28 mouse cellular contexts compared by ENCODE assay signal in genomic region chr11:107738418-107739099, GRCm38 (mm10). TPM values are rescaled to one million over a fixed set of nuclear protein-coding genes. Genes with fewer than 3 reads are reported as not detected.
A peak's percentile ranks its signal among the peaks of the same experiment; 100 is the strongest.
DNase-seq lines count a peak whose midpoint lies in the region; ATAC-seq and TF ChIP-seq lines count a peak whose summit lies in the region.
"Had no signal": no experiment of that assay in that cellular context is flagged by ENCODE, and none has a peak within 500 bp of the region (broad histone marks: within the 10 kb centered on the region; RNA-seq: fewer than 3 reads in every experiment).

No protein-coding gene starts in this region.

- no peak for TF ChIP-seq CTCF in kidney, postnatal 0 days (IDR thresholded peaks at IDR 0.05; ENCODE audit: low read depth)
- no peak for TF ChIP-seq CTCF in ES-Bruce4 (IDR thresholded peaks at IDR 0.05; ENCODE audit: low read depth, low read length)
- no peak for TF ChIP-seq CTCF in heart, adult 2 months (IDR thresholded peaks at IDR 0.05)

- no peak for TF ChIP-seq EP300 in ES-Bruce4 (IDR thresholded peaks at IDR 0.05; ENCODE audit: insufficient read depth, low read depth, low read length)
- no peak for TF ChIP-seq EP300 in heart, adult 2 months (IDR thresholded peaks at IDR 0.05; ENCODE audit: insufficient read depth, low read depth, low read length)

- no peak overlapping the region for H3K4me2 ChIP-seq in hindbrain, embryonic 13.5 days
- no peak overlapping the region for H3K4me2 ChIP-seq in kidney, postnatal 0 days (ENCODE audit: low read length)
- H3K4me2 ChIP-seq: embryonic facial prominence, embryonic 12.5 days; forebrain, embryonic 12.5 days; heart, embryonic 13.5 days; liver, embryonic 15.5 days; neural tube, embryonic 15.5 days had no signal

- ATAC-seq in hindbrain, embryonic 13.5 days (ENCODE audit: low FRiP score): no peak
- ATAC-seq in kidney, postnatal 0 days (replicated peaks; ENCODE audit: low FRiP score, low read depth): peak; percentile 47; the same call in 1 of the 2 replicates
- ATAC-seq in megakaryocyte-erythroid progenitor cell, adult 5-6 weeks (replicated peaks; ENCODE audit: low FRiP score, low TSS enrichment, poor library complexity, severe bottlenecking): no peak
- ATAC-seq: intestine, postnatal 0 days; midbrain, embryonic 16.5 days had no signal

- no peak for DNase-seq in hindbrain, embryonic 10.5 days (ENCODE audit: low spot score)
- DNase-seq in kidney, postnatal 0 days (ENCODE audit: low spot score): peak; percentile 26
- no peak for DNase-seq in kidney, postnatal 10 days
- peak; percentile 43 for DNase-seq in brain, adult 2 months (ENCODE audit: low read depth, low spot score)
- DNase-seq in heart, adult 2 months: no peak
- DNase-seq: adrenal gland, adult 2 months; B cell, adult 2 months; cerebellum, adult 18-20 months; gastrocnemius, postnatal 14 days; heart, adult 11 months; heart, postnatal 14 days; liver; lung, postnatal 4 days; right cerebral cortex, adult 18-20 months; thymus, adult 18-20 months; thymus, postnatal 4 days had no signal

- H3K4me1 ChIP-seq in hindbrain, embryonic 10.5 days (replicated peaks): peaks cover 23% of the 10 kb centered on the region
- peaks cover 35% of the 10 kb centered on the region for H3K4me1 ChIP-seq in hindbrain, embryonic 13.5 days (replicated peaks)
- peaks cover 11% of the 10 kb centered on the region for H3K4me1 ChIP-seq in kidney, postnatal 0 days (replicated peaks; ENCODE audit: insufficient read depth, low read length)
- no peaks in the 10 kb centered on the region for H3K4me1 ChIP-seq in ES-Bruce4 (ENCODE audit: control insufficient read depth, insufficient read depth, low read length)
- H3K4me1 ChIP-seq in heart, adult 2 months (ENCODE audit: control insufficient read depth, insufficient read depth, low read length): no peaks in the 10 kb centered on the region
- H3K4me1 ChIP-seq: heart, embryonic 13.5 days; liver, embryonic 15.5 days had no signal

- intact Hi-C loops in heart, adult 2 months (cut with DNase I): no loop called here

- WGBS in hindbrain, embryonic 10.5 days: 86% methylated on average over 20 of the region's 20 CpGs
- 84% methylated on average over 20 of the region's 20 CpGs for WGBS in hindbrain, embryonic 13.5 days
- 56% methylated on average over 20 of the region's 20 CpGs for WGBS in kidney, postnatal 0 days
- WGBS in heart, adult 2 months: 75% methylated on average over 20 of the region's 20 CpGs

- H3K27ac ChIP-seq in hindbrain, embryonic 10.5 days: 0 out of 2 replicates have a peak overlapping the region, but pooled peaks have one; percentile 5
- H3K27ac ChIP-seq in hindbrain, embryonic 13.5 days: no peak overlapping the region
- H3K27ac ChIP-seq in kidney, postnatal 0 days: no peak overlapping the region
- H3K27ac ChIP-seq in ES-Bruce4 (ENCODE audit: insufficient read depth, low read length): no peak overlapping the region
- H3K27ac ChIP-seq in heart, adult 2 months: no peak overlapping the region
- H3K27ac ChIP-seq: embryonic facial prominence, embryonic 12.5 days; forebrain, embryonic 12.5 days; heart, embryonic 13.5 days; left cerebral cortex, adult 2 months; limb, embryonic 10.5 days; liver, embryonic 15.5 days; neural tube, embryonic 15.5 days had no signal

- no peaks in the 10 kb centered on the region for H3K79me2 ChIP-seq in heart, adult 2 months (replicated peaks; ENCODE audit: control insufficient read depth, insufficient read depth, low read length)

- H3K36me3 ChIP-seq in hindbrain, embryonic 10.5 days: peaks cover 84% of the 10 kb centered on the region
- H3K36me3 ChIP-seq in hindbrain, embryonic 13.5 days: peaks cover 68% of the 10 kb centered on the region
- no peaks in the 10 kb centered on the region for H3K36me3 ChIP-seq in kidney, postnatal 0 days (ENCODE audit: insufficient read depth, low read length)
- H3K36me3 ChIP-seq in ES-Bruce4 (ENCODE audit: control insufficient read depth, insufficient read depth, low read length, poor library complexity, severe bottlenecking): no peaks in the 10 kb centered on the region
- H3K36me3 ChIP-seq in heart, adult 2 months (ENCODE audit: control insufficient read depth, insufficient read depth, low read length): no peaks in the 10 kb centered on the region
- H3K36me3 ChIP-seq: heart, embryonic 13.5 days; limb, embryonic 10.5 days; liver, embryonic 15.5 days had no signal

- H3K27me3 ChIP-seq in hindbrain, embryonic 10.5 days (ENCODE audit: insufficient read depth, poor library complexity, severe bottlenecking): no peaks in the 10 kb centered on the region
- H3K27me3 ChIP-seq in hindbrain, embryonic 13.5 days: no peaks in the 10 kb centered on the region
- H3K27me3 ChIP-seq in kidney, postnatal 0 days (ENCODE audit: insufficient read depth, low read length): no peaks in the 10 kb centered on the region
- no peaks in the 10 kb centered on the region for H3K27me3 ChIP-seq in ES-Bruce4 (ENCODE audit: control insufficient read depth, insufficient read depth, low read length, poor library complexity, severe bottlenecking)
- no peaks in the 10 kb centered on the region for H3K27me3 ChIP-seq in heart, adult 2 months (ENCODE audit: control insufficient read depth, insufficient read depth, low read length)
- H3K27me3 ChIP-seq: embryonic facial prominence, embryonic 12.5 days; forebrain, embryonic 12.5 days; heart, embryonic 13.5 days; liver, embryonic 15.5 days; neural tube, embryonic 15.5 days had no signal

- no peak overlapping the region for H3K4me3 ChIP-seq in hindbrain, embryonic 10.5 days
- no peak overlapping the region for H3K4me3 ChIP-seq in hindbrain, embryonic 13.5 days
- no peak overlapping the region for H3K4me3 ChIP-seq in kidney, postnatal 0 days (replicated peaks; ENCODE audit: low read depth, low read length)
- peak overlapping the region; percentile 10; the same call in 1 of the 2 replicates for H3K4me3 ChIP-seq in ES-Bruce4 (ENCODE audit: low read depth, low read length)
- no peak overlapping the region for H3K4me3 ChIP-seq in heart, adult 2 months
- H3K4me3 ChIP-seq: embryonic facial prominence, embryonic 12.5 days; forebrain, embryonic 12.5 days; heart, embryonic 13.5 days; left cerebral cortex, adult 2 months; limb, embryonic 10.5 days; liver, embryonic 15.5 days; neural tube, embryonic 15.5 days had no signal

- no peaks in the 10 kb centered on the region for H3K9me3 ChIP-seq in hindbrain, embryonic 10.5 days
- no peaks in the 10 kb centered on the region for H3K9me3 ChIP-seq in hindbrain, embryonic 13.5 days
- H3K9me3 ChIP-seq in kidney, postnatal 0 days (replicated peaks; ENCODE audit: low read length): no peaks in the 10 kb centered on the region
- no peaks in the 10 kb centered on the region for H3K9me3 ChIP-seq in ES-Bruce4 (replicated peaks; ENCODE audit: control insufficient read depth, insufficient read depth, low read length, poor library complexity, severe bottlenecking)
- H3K9me3 ChIP-seq: embryonic facial prominence, embryonic 12.5 days; forebrain, embryonic 12.5 days; heart, embryonic 13.5 days; limb, embryonic 10.5 days; liver, embryonic 15.5 days; neural tube, embryonic 15.5 days had no signal

- TF ChIP-seq POLR2A in ES-Bruce4 (IDR thresholded peaks at IDR 0.05; ENCODE audit: insufficient read depth, low read length): no peak
- TF ChIP-seq POLR2A in heart, adult 2 months (IDR thresholded peaks at IDR 0.05; ENCODE audit: insufficient read depth, low read depth, low read length): no peak

- no peak overlapping the region for H3K9ac ChIP-seq in hindbrain, embryonic 13.5 days
- H3K9ac ChIP-seq in kidney, postnatal 0 days (ENCODE audit: low read depth, low read length): no peak overlapping the region
- no peak overlapping the region for H3K9ac ChIP-seq in ES-Bruce4 (ENCODE audit: low read depth, poor library complexity, severe bottlenecking)
- no peak overlapping the region for H3K9ac ChIP-seq in heart, adult 2 months (ENCODE audit: low read depth, low read length)
- H3K9ac ChIP-seq: embryonic facial prominence, embryonic 12.5 days; forebrain, embryonic 12.5 days; heart, embryonic 13.5 days; liver, embryonic 15.5 days; neural tube, embryonic 15.5 days had no signal

RNA-seq across cellular contexts. Expression of gene Cacng1, which starts 22.2 kb away (rescaled TPM):
- polyA plus RNA-seq in hindbrain, embryonic 10.5 days (2016; fragmentation: Nextera tagmentation; extraction: Ambion mirVana): 0.16 and 0.26 TPM in 2 replicates
- polyA plus RNA-seq in hindbrain, embryonic 13.5 days (2015; fragmentation: Nextera tagmentation; extraction: Ambion mirVana): 0.31 and 0.35 TPM in 2 replicates
- 0.26 and 0.59 TPM in 2 replicates for polyA plus RNA-seq in kidney, postnatal 0 days (2015; fragmentation: Nextera tagmentation; extraction: Ambion mirVana)
- not detected in 2 replicates for polyA plus RNA-seq in ES-Bruce4 (2011; ENCODE audit: insufficient read depth, insufficient read length, low read depth, missing spikeins)
- not detected for total RNA-seq in heart, adult 2 months (2021)
- polyA plus RNA-seq in heart, adult 2 months (2012; rRNA removed): 0.08 and 0.18 TPM in 2 replicates
- not detected in 2 replicates for total RNA-seq in megakaryocyte-erythroid progenitor cell, adult 5-6 weeks (2014; fragmentation: Nextera tagmentation)
- not detected in 2 replicates for total RNA-seq in megakaryocyte-erythroid progenitor cell, adult 5-6 weeks (2017)
- total RNA-seq: adrenal gland, adult 2 months; heart, postnatal 14 days; left cerebral cortex, adult 2 months had no signal
- polyA plus RNA-seq: limb, embryonic 10.5 days had no signal

RNA-seq across cellular contexts. Expression of gene Cacng4, which starts 55.8 kb away (rescaled TPM):
- 8.9 and 15.7 TPM in 2 replicates for polyA plus RNA-seq in hindbrain, embryonic 10.5 days (2016; fragmentation: Nextera tagmentation; extraction: Ambion mirVana)
- 50.0 TPM in 2 replicates for polyA plus RNA-seq in hindbrain, embryonic 13.5 days (2015; fragmentation: Nextera tagmentation; extraction: Ambion mirVana)
- polyA plus RNA-seq in kidney, postnatal 0 days (2015; fragmentation: Nextera tagmentation; extraction: Ambion mirVana): 0.74 and 1.3 TPM in 2 replicates
- 0.96 and 1.5 TPM in 2 replicates for polyA plus RNA-seq in ES-Bruce4 (2011; ENCODE audit: insufficient read depth, insufficient read length, low read depth, missing spikeins)
- total RNA-seq in heart, adult 2 months (2021): not detected
- polyA plus RNA-seq in heart, adult 2 months (2012; rRNA removed): 0.18 TPM in 1 of 2 replicates, not detected in the other
- not detected in 2 replicates for total RNA-seq in megakaryocyte-erythroid progenitor cell, adult 5-6 weeks (2014; fragmentation: Nextera tagmentation)
- total RNA-seq in megakaryocyte-erythroid progenitor cell, adult 5-6 weeks (2017): not detected in 2 replicates

Comparison
In these comparisons a context has a peak if more than half of its experiments do, and no peak if none do; other contexts are left out.
1. DNase-seq: peak in kidney, postnatal 0 days (single experiment) and brain, adult 2 months (single experiment); none in hindbrain, embryonic 10.5 days (single experiment), kidney, postnatal 10 days (single experiment) and heart, adult 2 months (0 of 2).